Mouse (Mus musculus) kidney, adult 2 months (tissue): Measurements from ENCODE around the gene Gmppb.

Source experiments
- CTCF ChIP-seq: fragments of 200-500 bp; conservative IDR thresholded peaks from 2 replicates; pipeline ENCODE4 v1.5.1; 2011; ENCODE audit warnings: low read depth, mild to moderate bottlenecking, control low read depth, low read length, moderate library complexity, mixed read lengths; ENCODE audit not compliant: insufficient read depth, insufficient read length
- POLR2A ChIP-seq: fragments of 200-500 bp; IDR thresholded peaks from one replicate; pipeline ENCODE4 v1.6.1; 2011; ENCODE audit warnings: low read depth, low read length, control low read depth

- TF ChIP-seq POLR2A (no peak), CTCF (no peak)
These were observed 34.5 kb downstream of the Gmppb start for GRCm38 (mm10) chr9:108083561-108083960.
